Mouse (Mus musculus): ENCODE data around the gene Miox. TPM values are rescaled to one million over a fixed set of nuclear protein-coding genes. Genes with fewer than 3 reads are reported as not detected.

Miox gene
- polyA plus RNA-seq, 1 experiment from 2014 or later, result not detected

- H3K4me2 ChIP-seq (ENCODE audit: low read depth, low read length), result no peak overlapping the region
- H3K4me3 ChIP-seq (ENCODE audit: low read depth, low read length), result no peak overlapping the region
- no peak overlapping the region for H3K9ac ChIP-seq (ENCODE audit: low read depth, low read length)
- no peak overlapping the region for H3K27ac ChIP-seq (replicated peaks; ENCODE audit: low read depth, low read length)
- peaks cover 18% of the 10 kb centered on the region for H3K36me3 ChIP-seq (ENCODE audit: control insufficient read depth, insufficient read depth, low read length)
- peaks cover 20% of the 10 kb centered on the region; the same call in 1 of the 2 replicates for H3K4me1 ChIP-seq (ENCODE audit: control insufficient read depth, insufficient read depth, low read length)
- WGBS, result 88% methylated on average over 7 of the region's 7 CpGs
- no peaks in the 10 kb centered on the region for H3K9me3 ChIP-seq (ENCODE audit: control insufficient read depth, low read length)
- no peak for DNase-seq (ENCODE audit: low spot score)
- peaks cover 58% of the 10 kb centered on the region for H3K27me3 ChIP-seq (replicated peaks; ENCODE audit: control insufficient read depth, insufficient read depth, low read length)
- no peak for ATAC-seq (ENCODE audit: low read depth)
Observed at GRCm38 (mm10) chr15:89376040-89376439, 41.8 kb downstream of the Miox start.

- peaks cover 20% of the 10 kb centered on the region; the same call in 1 of the 2 replicates for H3K4me1 ChIP-seq (ENCODE audit: control insufficient read depth, insufficient read depth, low read length)
- no peaks in the 10 kb centered on the region for H3K9me3 ChIP-seq (ENCODE audit: control insufficient read depth, low read length)
- no peak within 1 kb of the TSS for H3K27ac ChIP-seq (replicated peaks; ENCODE audit: low read depth, low read length)
- no peak for DNase-seq (ENCODE audit: low spot score)
- WGBS, result 19% methylated on average over 16 of the region's 16 CpGs
- no peak for ATAC-seq (ENCODE audit: low read depth)
- peaks cover 59% of the 10 kb centered on the region for H3K27me3 ChIP-seq (replicated peaks; ENCODE audit: control insufficient read depth, insufficient read depth, low read length)
- H3K4me2 ChIP-seq (ENCODE audit: low read depth, low read length), result no peak within 1 kb of the TSS
- H3K4me3 ChIP-seq (ENCODE audit: low read depth, low read length), result no peak within 1 kb of the TSS
- no peak within 1 kb of the TSS for H3K9ac ChIP-seq (ENCODE audit: low read depth, low read length)
- H3K36me3 ChIP-seq (ENCODE audit: control insufficient read depth, insufficient read depth, low read length), result peaks cover 8% of the 10 kb centered on the region
Observed at GRCm38 (mm10) chr15:89376957-89377356, 42.8 kb downstream of the Miox start, which contains the start of gene Tymp. TSS of gene Tymp (minus strand) at chr15:89377039.

- Histone ChIP-seq H3K4me1 (ENCODE audit: control insufficient read depth, insufficient read depth, low read length) (peaks cover 20% of the 10 kb centered on the region; the same call in 1 of the 2 replicates), H3K4me2 (ENCODE audit: low read depth, low read length) (no peak overlapping the region), H3K27ac (replicated peaks; ENCODE audit: low read depth, low read length) (no peak overlapping the region), H3K9me3 (ENCODE audit: control insufficient read depth, low read length) (no peaks in the 10 kb centered on the region), H3K27me3 (replicated peaks; ENCODE audit: control insufficient read depth, insufficient read depth, low read length) (peaks cover 59% of the 10 kb centered on the region), H3K36me3 (ENCODE audit: control insufficient read depth, insufficient read depth, low read length) (peaks cover 4% of the 10 kb centered on the region), H3K4me3 (ENCODE audit: low read depth, low read length) (no peak overlapping the region), H3K9ac (ENCODE audit: low read depth, low read length) (no peak overlapping the region)
- ATAC-seq (ENCODE audit: low read depth) (no peak), DNase-seq (ENCODE audit: low spot score) (no peak)
- WGBS, result 6% methylated on average over 15 of the region's 18 CpGs
Observed at GRCm38 (mm10) chr15:89377362-89377761, 43.2 kb downstream of the Miox start.

- peaks cover 17% of the 10 kb centered on the region; the same call in 1 of the 2 replicates for H3K4me1 ChIP-seq (ENCODE audit: control insufficient read depth, insufficient read depth, low read length)
- no peak for DNase-seq (ENCODE audit: low spot score)
- no peaks in the 10 kb centered on the region for H3K36me3 ChIP-seq (ENCODE audit: control insufficient read depth, insufficient read depth, low read length)
- no peaks in the 10 kb centered on the region for H3K9me3 ChIP-seq (ENCODE audit: control insufficient read depth, low read length)
- ATAC-seq (ENCODE audit: low read depth), result no peak
- peak overlapping the region; percentile 45 for H3K9ac ChIP-seq (ENCODE audit: low read depth, low read length)
- H3K27me3 ChIP-seq (replicated peaks; ENCODE audit: control insufficient read depth, insufficient read depth, low read length), result peaks cover 59% of the 10 kb centered on the region
- H3K4me2 ChIP-seq (ENCODE audit: low read depth, low read length), result peak overlapping the region; percentile 71
- WGBS, result 12% methylated on average over 34 of the region's 46 CpGs
- peak overlapping the region; percentile 39 for H3K4me3 ChIP-seq (ENCODE audit: low read depth, low read length)
- H3K27ac ChIP-seq (replicated peaks; ENCODE audit: low read depth, low read length), result no peak overlapping the region
Observed at GRCm38 (mm10) chr15:89377938-89378828, 44.0 kb downstream of the Miox start.

GRCm38 (mm10) chr15:89378831-89379401, 44.7 kb downstream of the Miox start, which contains the start of gene Odf3b:
TSS of gene Odf3b (minus strand) at chr15:89379282.
- Histone ChIP-seq H3K27me3 (replicated peaks; ENCODE audit: control insufficient read depth, insufficient read depth, low read length) (peaks cover 59% of the 10 kb centered on the region), H3K4me2 (ENCODE audit: low read depth, low read length) (peak within 1 kb of the TSS; percentile 71), H3K9me3 (ENCODE audit: control insufficient read depth, low read length) (no peaks in the 10 kb centered on the region), H3K36me3 (ENCODE audit: control insufficient read depth, insufficient read depth, low read length) (no peaks in the 10 kb centered on the region), H3K4me1 (ENCODE audit: control insufficient read depth, insufficient read depth, low read length) (peaks cover 17% of the 10 kb centered on the region; the same call in 1 of the 2 replicates), H3K9ac (ENCODE audit: low read depth, low read length) (peak within 1 kb of the TSS; percentile 45), H3K27ac (replicated peaks; ENCODE audit: low read depth, low read length) (no peak within 1 kb of the TSS), H3K4me3 (ENCODE audit: low read depth, low read length) (peak within 1 kb of the TSS; percentile 39)
- DNase-seq (ENCODE audit: low spot score), result no peak
- WGBS, result under 1% methylated on average over 28 of the region's 33 CpGs
- ATAC-seq (ENCODE audit: low read depth), result no peak

GRCm38 (mm10) chr15:89379429-89379828, 45.2 kb downstream of the Miox start:
- Histone ChIP-seq H3K27me3 (replicated peaks; ENCODE audit: control insufficient read depth, insufficient read depth, low read length) (peaks cover 59% of the 10 kb centered on the region), H3K27ac (replicated peaks; ENCODE audit: low read depth, low read length) (no peak overlapping the region), H3K4me3 (ENCODE audit: low read depth, low read length) (peak overlapping the region; percentile 39), H3K9me3 (ENCODE audit: control insufficient read depth, low read length) (no peaks in the 10 kb centered on the region), H3K4me1 (ENCODE audit: control insufficient read depth, insufficient read depth, low read length) (peaks cover 13% of the 10 kb centered on the region; the same call in 1 of the 2 replicates), H3K4me2 (ENCODE audit: low read depth, low read length) (peak overlapping the region; percentile 71), H3K36me3 (ENCODE audit: control insufficient read depth, insufficient read depth, low read length) (no peaks in the 10 kb centered on the region), H3K9ac (ENCODE audit: low read depth, low read length) (no peak overlapping the region)
- ATAC-seq (ENCODE audit: low read depth), result no peak
- WGBS, result 15% methylated on average over 10 of the region's 10 CpGs
- no peak for DNase-seq (ENCODE audit: low spot score)

GRCm38 (mm10) chr15:89384617-89385016, 50.4 kb downstream of the Miox start, which contains the start of gene Klhdc7b:
TSS of gene Klhdc7b (plus strand) at chr15:89384917.
- ATAC-seq (ENCODE audit: low read depth) (no peak), DNase-seq (ENCODE audit: low spot score) (no peak)
- Histone ChIP-seq H3K27me3 (replicated peaks; ENCODE audit: control insufficient read depth, insufficient read depth, low read length) (peaks cover 16% of the 10 kb centered on the region), H3K27ac (replicated peaks; ENCODE audit: low read depth, low read length) (no peak within 1 kb of the TSS), H3K36me3 (ENCODE audit: control insufficient read depth, insufficient read depth, low read length) (no peaks in the 10 kb centered on the region), H3K4me3 (ENCODE audit: low read depth, low read length) (no peak within 1 kb of the TSS), H3K9me3 (ENCODE audit: control insufficient read depth, low read length) (no peaks in the 10 kb centered on the region), H3K4me1 (ENCODE audit: control insufficient read depth, insufficient read depth, low read length) (no peaks in the 10 kb centered on the region), H3K9ac (ENCODE audit: low read depth, low read length) (no peak within 1 kb of the TSS), H3K4me2 (ENCODE audit: low read depth, low read length) (no peak within 1 kb of the TSS)
- WGBS, result 77% methylated on average over 7 of the region's 7 CpGs
